Mouse (Mus musculus) erythroblast, embryonic 14.5 days (primary cell): ENCODE measurements around the gene Spef2.

Experiments
- GATA1 ChIP-seq: IDR thresholded peaks from 2 replicates; pipeline ENCODE4 v1.6.1; 2012; ENCODE audit warnings: low read length, inconsistent platforms, mixed read lengths
- TAL1 ChIP-seq: IDR thresholded peaks from 3 replicates; pipeline ENCODE4 v1.6.1; 2012; ENCODE audit warnings: low read length, inconsistent platforms, mixed read lengths

DNA sequence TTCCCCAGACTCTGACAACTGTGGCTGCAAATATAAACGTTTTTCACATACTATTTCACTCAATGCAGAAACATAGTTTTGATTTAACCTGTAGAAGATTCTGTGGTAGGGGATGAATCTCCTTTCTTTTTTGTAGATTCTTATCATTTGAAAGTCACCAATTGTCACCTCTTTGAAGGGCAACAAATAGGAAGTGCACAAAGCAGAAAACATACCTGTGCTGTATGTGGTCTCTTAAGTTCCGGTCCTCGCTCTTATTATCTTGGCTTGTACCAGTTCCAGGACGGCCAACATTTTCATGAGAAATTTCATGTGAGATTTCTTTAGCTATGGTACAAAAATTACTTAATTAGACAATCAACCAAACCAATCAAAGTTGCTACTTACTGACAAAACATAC lies 80.1 kb downstream of the Spef2 start:
- TF ChIP-seq TAL1 (no peak), GATA1 (no peak)
